In the genomic region with DNA sequence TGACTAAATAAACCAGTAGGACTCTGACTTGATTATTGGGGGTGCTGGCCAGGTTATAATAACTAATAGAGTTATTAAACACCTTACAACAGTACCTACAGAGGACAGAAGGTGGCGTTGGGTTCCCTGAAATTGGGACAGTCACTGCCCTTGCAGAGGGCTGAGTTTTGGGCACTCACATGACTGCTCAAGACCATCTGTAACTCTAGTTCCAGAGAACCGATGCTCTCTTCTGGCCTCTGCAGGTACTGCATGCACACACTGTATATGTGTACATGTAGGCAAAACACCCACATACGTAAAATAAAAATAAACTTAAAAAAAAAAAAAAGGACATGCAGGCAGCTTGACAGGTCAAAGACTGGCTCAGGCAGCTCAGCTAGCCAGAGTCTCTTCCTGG, we compare ENCODE assay signal across 7 mouse cellular contexts. TPM values are rescaled to one million over a fixed set of nuclear protein-coding genes. Genes with fewer than 3 reads are reported as not detected.
A peak's percentile ranks its signal among the peaks of the same experiment; 100 is the strongest.
DNase-seq lines count a peak whose midpoint lies in the region; ATAC-seq lines count a peak whose summit lies in the region.

No protein-coding gene starts in this region.

- H3K36me3 ChIP-seq in midbrain, embryonic 11.5 days (ENCODE audit: control insufficient read depth, insufficient read depth, low read length) = no peaks in the 10 kb centered on the region
- H3K36me3 ChIP-seq in midbrain, embryonic 16.5 days (ENCODE audit: control insufficient read depth, insufficient read depth, low read length) = no peaks in the 10 kb centered on the region

- H3K9ac ChIP-seq in midbrain, embryonic 11.5 days (ENCODE audit: low read length) = no peak overlapping the region
- no peak overlapping the region for H3K9ac ChIP-seq in midbrain, embryonic 16.5 days (ENCODE audit: low read depth, low read length)

- DNase-seq in midbrain, embryonic 11.5 days (ENCODE audit: low spot score, missing footprints) = no peak
- peak; percentile 89 for DNase-seq in ZHBTc4 (ENCODE audit: low read depth, low spot score)
- DNase-seq in induced T-regulatory cell, adult 2 months (ENCODE audit: low read depth) = peak; percentile 74
- peak; percentile 66 for DNase-seq in lung, postnatal 36 days
- DNase-seq in thymus, postnatal 4 days = peak; percentile 81
- DNase-seq in gastrocnemius, postnatal 4 days (ENCODE audit: low spot score in 2 of 2) = no peak

- 77% methylated on average over 3 of the region's 3 CpGs for WGBS in midbrain, embryonic 11.5 days
- 73% methylated on average over 3 of the region's 3 CpGs for WGBS in midbrain, embryonic 16.5 days

- no peak overlapping the region for H3K4me3 ChIP-seq in midbrain, embryonic 11.5 days (ENCODE audit: low read depth, low read length)
- no peak overlapping the region for H3K4me3 ChIP-seq in midbrain, embryonic 16.5 days (ENCODE audit: low read depth, low read length)

- H3K9me3 ChIP-seq in midbrain, embryonic 11.5 days (ENCODE audit: control insufficient read depth, low read length) = no peaks in the 10 kb centered on the region; the same call in 1 of the 2 replicates
- no peaks in the 10 kb centered on the region for H3K9me3 ChIP-seq in midbrain, embryonic 16.5 days (replicated peaks; ENCODE audit: control insufficient read depth, low read length, poor library complexity, severe bottlenecking)

- no peaks in the 10 kb centered on the region for H3K4me1 ChIP-seq in midbrain, embryonic 11.5 days (ENCODE audit: control insufficient read depth, insufficient read depth, low read length)
- no peaks in the 10 kb centered on the region for H3K4me1 ChIP-seq in midbrain, embryonic 16.5 days (ENCODE audit: control insufficient read depth, insufficient read depth, low read length)

- ATAC-seq in midbrain, embryonic 11.5 days (ENCODE audit: low FRiP score) = 0 out of 2 replicates have a peak, but pooled peaks have one; percentile 19
- ATAC-seq in midbrain, embryonic 16.5 days = no peak

- H3K27me3 ChIP-seq in midbrain, embryonic 11.5 days (ENCODE audit: control insufficient read depth, insufficient read depth, low read length) = no peaks in the 10 kb centered on the region
- no peaks in the 10 kb centered on the region for H3K27me3 ChIP-seq in midbrain, embryonic 16.5 days (ENCODE audit: control insufficient read depth, insufficient read depth, low read depth, low read length)

- H3K4me2 ChIP-seq in midbrain, embryonic 11.5 days = no peak overlapping the region
- H3K4me2 ChIP-seq in midbrain, embryonic 16.5 days (ENCODE audit: low read length) = no peak overlapping the region

- no peak overlapping the region for H3K27ac ChIP-seq in midbrain, embryonic 11.5 days (ENCODE audit: low read depth, low read length)
- no peak overlapping the region for H3K27ac ChIP-seq in midbrain, embryonic 16.5 days (ENCODE audit: low read length)

RNA-seq across cellular contexts. Expression of gene Ppp4r3a, which starts 19.1 kb away (rescaled TPM):
- 68.5 and 71.3 TPM in 2 replicates for polyA plus RNA-seq in midbrain, embryonic 11.5 days (2014; fragmentation: Nextera tagmentation; extraction: Ambion mirVana)
- 22.8 and 24.4 TPM in 2 replicates for polyA plus RNA-seq in midbrain, embryonic 16.5 days (2015; fragmentation: Nextera tagmentation; extraction: Ambion mirVana)
- 10 to 100 TPM; 41.5 to 45.7 TPM for total RNA-seq in gastrocnemius, postnatal 4 days (2021)

Comparison
In these comparisons a context has a peak if more than half of its experiments do, and no peak if none do; other contexts are left out.
1. DNase-seq: peak in ZHBTc4 (single experiment), induced T-regulatory cell, adult 2 months (single experiment), lung, postnatal 36 days (single experiment) and thymus, postnatal 4 days (single experiment); none in midbrain, embryonic 11.5 days (single experiment) and gastrocnemius, postnatal 4 days (0 of 2).